Mouse (Mus musculus) small intestine, adult 2 months (tissue): Measurements from ENCODE around the gene Sphk1. TPM values are rescaled to one million over a fixed set of nuclear protein-coding genes. Genes with fewer than 3 reads are reported as not detected.

ENCODE experiments used
- H3K27ac ChIP-seq: fragments of 200-500 bp; 2 replicates; pipeline ENCODE4 v1.5.1; 2012; ENCODE audit warnings: low read depth, low read length, control low read depth, inconsistent platforms; ENCODE audit not compliant: insufficient read depth
- H3K27me3 ChIP-seq: fragments of 200-500 bp; 2 replicates; pipeline ENCODE4 v1.6.1; 2012; ENCODE audit warnings: mild to moderate bottlenecking, moderate library complexity, low read length, inconsistent platforms; ENCODE audit not compliant: control insufficient read depth, insufficient read depth
- H3K36me3 ChIP-seq: fragments of 200-500 bp; 2 replicates; pipeline ENCODE4 v1.6.1; 2012; ENCODE audit warnings: mild to moderate bottlenecking, low read length, control low read depth, inconsistent platforms; ENCODE audit not compliant: control insufficient read depth, insufficient read depth
- H3K4me1 ChIP-seq: fragments of 200-500 bp; 2 replicates; pipeline ENCODE4 v1.6.1; 2012; ENCODE audit warnings: low read length, inconsistent platforms, mixed read lengths; ENCODE audit not compliant: control insufficient read depth, insufficient read depth, insufficient read length
- H3K4me3 ChIP-seq: fragments of 200-500 bp; 2 replicates; pipeline ENCODE4 v1.5.1; 2012; ENCODE audit warnings: low read depth, mild to moderate bottlenecking, control low read depth, inconsistent platforms, low read length, moderate library complexity
- CTCF ChIP-seq: fragments of 200-500 bp; IDR thresholded peaks from 2 replicates; pipeline ENCODE4 v1.5.1; 2012; ENCODE audit warnings: low read depth, mild to moderate bottlenecking, control low read depth, inconsistent platforms, low read length, moderate library complexity, mixed read lengths; ENCODE audit not compliant: insufficient replicate concordance, insufficient read length; ENCODE audit errors: extremely low read depth
- POLR2A ChIP-seq: fragments of 200-500 bp; IDR thresholded peaks from 2 replicates; pipeline ENCODE4 v1.6.1; 2012; ENCODE audit warnings: low read depth, mild to moderate bottlenecking, control low read depth, inconsistent platforms, low read length, moderate library complexity
- WGBS: fragments of 180-500 bp; shearing (Covaris S2); methylation state at CpG from one replicate; pipeline ENCODE4 v1.1.7; 2018; 5-methylcytosine and 5-hydroxymethylcytosine counted together
- polyA plus RNA-seq: library from polyadenylated mRNA; depleted of rRNA; stranded (reverse); fragments of >200 nt; gene quantifications from 2 replicates; pipeline ENCODE4 v1.2.3, GENCODE M21; 2012

Sphk1 gene
- polyA plus RNA-seq, 1 experiment, result 47.9 TPM

DNA sequence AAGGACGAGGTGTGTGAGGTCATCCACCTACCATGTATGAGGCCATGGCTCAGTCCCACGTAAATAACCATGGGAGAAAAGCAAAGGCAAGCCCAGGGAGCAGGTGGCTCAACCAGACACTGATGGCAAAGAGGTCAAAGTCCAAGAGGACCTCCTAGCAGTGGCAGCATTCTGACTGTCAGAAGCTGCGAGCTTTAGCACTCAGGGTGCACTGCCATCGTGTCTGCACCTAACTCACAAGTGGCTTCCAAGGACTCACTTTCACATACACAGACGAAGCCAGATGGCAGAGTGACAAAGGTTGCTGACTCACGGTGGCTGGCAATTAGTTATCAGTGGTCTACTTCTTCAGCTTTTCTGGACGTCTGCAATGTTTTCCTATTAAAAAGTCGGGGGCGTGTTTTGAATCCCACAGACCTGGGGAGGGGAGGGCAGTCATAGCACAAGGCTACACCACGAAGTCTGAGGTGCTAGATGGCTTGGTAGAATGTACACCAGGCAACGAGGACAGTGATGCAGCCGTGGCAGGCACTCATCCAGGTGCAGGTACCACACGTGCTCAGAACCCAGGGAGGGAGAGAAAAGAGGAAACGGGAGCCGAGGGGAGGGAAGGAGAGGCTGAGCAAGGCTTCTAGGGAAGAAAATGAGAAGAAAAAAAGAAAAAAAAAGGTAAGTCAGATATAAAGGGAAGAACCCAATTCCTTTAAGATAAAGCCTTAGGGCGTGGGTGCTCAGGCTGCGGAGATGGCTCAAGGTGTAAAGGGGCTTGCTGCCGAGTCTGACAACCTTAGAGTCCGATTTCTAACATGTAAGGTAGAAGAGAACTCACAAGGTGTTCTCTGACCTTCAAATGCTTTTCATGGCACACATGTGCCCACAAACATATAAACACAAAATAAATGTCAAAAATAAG, 41.3 kb downstream of the Sphk1 start:
- WGBS, result 30% methylated on average over 19 of the region's 19 CpGs
- Histone ChIP-seq H3K36me3 (no peaks in the 10 kb centered on the region), H3K4me3 (no peak overlapping the region), H3K27me3 (no peaks in the 10 kb centered on the region), H3K4me1 (peaks cover 10% of the 10 kb centered on the region; the same call in 1 of the 2 replicates), H3K27ac (no peak overlapping the region)
- TF ChIP-seq POLR2A (no peak), CTCF (no peak)

DNA sequence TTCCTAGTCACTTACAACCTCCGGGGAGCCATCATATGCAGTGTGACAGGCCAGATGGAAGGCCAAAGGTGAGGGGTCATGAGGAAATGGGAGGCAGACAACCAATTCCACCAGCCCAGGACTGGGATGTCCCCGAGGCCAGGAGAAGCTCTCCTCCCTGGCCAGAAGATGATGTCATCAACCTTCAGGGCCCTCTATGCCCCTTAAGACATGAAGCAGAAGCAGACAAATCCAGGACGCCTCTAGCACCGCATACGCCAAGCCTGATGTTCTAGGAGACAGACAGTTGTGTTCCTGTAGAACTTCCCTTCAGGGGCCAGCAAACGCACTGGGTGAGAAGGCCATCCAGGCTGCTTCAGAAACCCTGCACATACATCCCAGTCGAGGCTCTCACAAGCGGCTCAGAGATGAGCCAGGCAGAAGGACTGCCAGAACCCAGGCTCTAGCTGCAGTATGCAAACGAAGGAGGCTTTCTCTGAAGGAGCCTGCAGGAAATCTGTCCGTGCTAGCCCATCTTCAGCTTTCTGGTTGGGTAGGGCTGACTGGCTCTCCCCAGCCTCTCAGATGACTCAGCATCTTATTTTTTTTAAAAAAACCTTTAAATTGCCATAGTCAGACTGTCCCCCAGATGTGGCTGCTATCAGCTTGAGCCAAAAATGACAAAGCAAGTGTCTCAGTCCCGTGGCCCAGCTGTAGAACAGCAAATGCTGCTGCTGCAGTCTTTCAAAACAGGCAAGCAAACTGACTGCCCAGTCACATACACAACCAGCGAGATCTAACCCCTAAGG, 42.2 kb downstream of the Sphk1 start:
- Histone ChIP-seq H3K4me3 (no peak overlapping the region), H3K27ac (no peak overlapping the region), H3K36me3 (no peaks in the 10 kb centered on the region), H3K27me3 (no peaks in the 10 kb centered on the region), H3K4me1 (peaks cover 10% of the 10 kb centered on the region; the same call in 1 of the 2 replicates)
- no peak for TF ChIP-seq CTCF
- 64% methylated on average over 12 of the region's 12 CpGs for WGBS

DNA sequence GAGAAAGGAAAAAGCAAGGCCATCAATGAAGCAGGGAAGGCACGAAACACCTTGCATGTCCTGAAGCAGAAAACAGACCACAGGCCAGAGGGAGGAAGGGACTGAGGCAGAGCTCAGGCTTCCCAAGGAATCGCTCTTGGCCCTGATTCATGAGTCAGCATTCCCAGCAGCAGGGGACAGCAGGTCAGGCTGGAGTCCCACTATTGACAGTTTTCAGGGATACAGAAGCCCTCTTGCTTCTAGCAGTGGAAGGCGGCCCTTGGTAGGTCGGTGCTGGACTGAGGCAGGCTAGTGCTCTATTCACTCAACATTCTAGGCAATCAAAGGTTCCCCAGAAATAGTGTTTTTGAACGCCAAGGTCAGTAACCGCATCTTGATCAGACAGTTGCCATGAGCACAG, 43.8 kb downstream of the Sphk1 start:
- TF ChIP-seq POLR2A (no peak), CTCF (no peak)
- 85% methylated on average over 6 of the region's 6 CpGs for WGBS

DNA sequence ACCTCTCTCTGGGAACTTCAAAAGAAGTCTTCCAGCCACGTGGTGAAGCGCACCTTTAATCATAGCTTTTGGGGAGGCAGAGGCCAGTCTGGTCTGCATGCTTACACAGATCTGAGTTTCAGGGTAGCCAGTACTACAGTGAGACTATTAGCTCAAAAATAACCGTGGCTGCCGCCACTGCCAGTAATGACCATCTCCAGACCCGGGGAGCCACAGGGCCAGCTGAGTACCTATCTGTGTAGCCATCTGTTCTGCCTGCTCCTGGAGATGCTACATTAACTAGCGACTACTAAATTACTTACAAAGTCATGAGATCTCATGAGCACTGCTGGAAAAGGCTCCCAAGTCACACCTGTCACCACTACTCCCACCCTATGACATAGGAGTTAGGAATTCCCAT, 44.3 kb downstream of the Sphk1 start:
- H3K27ac ChIP-seq, result no peak overlapping the region
- H3K4me1 ChIP-seq, result peaks cover 10% of the 10 kb centered on the region; the same call in 1 of the 2 replicates
- no peak overlapping the region for H3K4me3 ChIP-seq
- WGBS, result 81% methylated on average over 6 of the region's 6 CpGs
- no peaks in the 10 kb centered on the region for H3K27me3 ChIP-seq
- H3K36me3 ChIP-seq, result no peaks in the 10 kb centered on the region
- TF ChIP-seq POLR2A (no peak), CTCF (no peak)

More for the DNA sequence above, 43.8 kb downstream of the Sphk1 start:
- Histone ChIP-seq H3K36me3 (no peaks in the 10 kb centered on the region), H3K27me3 (no peaks in the 10 kb centered on the region), H3K27ac (no peak overlapping the region), H3K4me1 (peaks cover 10% of the 10 kb centered on the region; the same call in 1 of the 2 replicates), H3K4me3 (no peak overlapping the region)

DNA sequence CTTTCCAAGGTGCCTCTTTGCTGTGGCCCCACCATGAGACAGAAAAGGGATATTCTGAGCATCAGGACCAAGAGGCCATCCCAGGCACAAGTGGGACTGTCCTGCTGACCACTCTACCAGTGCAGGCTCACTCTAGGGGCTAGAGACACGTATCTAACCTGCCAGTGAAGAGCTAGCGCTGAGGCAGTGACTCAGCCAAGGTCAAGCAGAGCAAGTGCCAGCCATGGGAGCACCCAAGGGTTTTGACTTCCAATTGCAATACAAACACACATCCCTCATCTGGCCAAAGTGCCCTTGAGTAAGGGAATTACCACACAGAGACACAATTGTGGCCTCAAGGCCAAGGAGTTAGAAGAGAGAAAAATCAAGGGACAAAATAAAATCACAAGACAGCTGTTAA, 44.7 kb downstream of the Sphk1 start:
- no peak overlapping the region for H3K27ac ChIP-seq
- 89% methylated on average over 2 of the region's 2 CpGs for WGBS

DNA sequence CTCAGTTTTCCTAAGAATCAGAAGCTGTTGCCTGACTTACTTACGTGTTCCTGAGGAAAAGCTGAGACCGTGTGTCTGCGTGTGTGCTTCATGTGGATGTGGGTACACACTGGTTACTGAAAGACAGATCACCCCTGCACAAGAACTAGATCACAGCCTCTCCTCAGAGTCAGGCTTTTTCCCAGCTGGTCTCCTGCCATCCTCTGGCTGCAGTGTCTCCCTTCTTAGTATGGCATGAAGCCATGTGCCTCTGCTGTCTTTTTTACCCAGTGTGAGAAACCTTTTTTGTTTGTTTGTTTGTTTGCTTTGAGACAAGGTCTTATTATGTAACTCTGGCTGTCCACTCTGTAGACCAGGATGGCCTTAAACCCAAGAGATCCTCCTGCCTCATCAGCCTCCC, 48.6 kb downstream of the Sphk1 start:
- Histone ChIP-seq H3K27me3 (0 out of 2 replicates have a peak, but pooled peaks cover 3% of the 10 kb centered on the region), H3K27ac (no peak overlapping the region), H3K4me3 (no peak overlapping the region), H3K4me1 (peaks cover 6% of the 10 kb centered on the region), H3K36me3 (no peaks in the 10 kb centered on the region)
- TF ChIP-seq CTCF (no peak), POLR2A (no peak)
- WGBS, result 93% methylated on average over 3 of the region's 3 CpGs

More for the DNA sequence above, 44.7 kb downstream of the Sphk1 start:
- Histone ChIP-seq H3K4me3 (no peak overlapping the region), H3K27me3 (0 out of 2 replicates have a peak, but pooled peaks cover 2% of the 10 kb centered on the region), H3K4me1 (peaks cover 11% of the 10 kb centered on the region; the same call in 1 of the 2 replicates), H3K36me3 (no peaks in the 10 kb centered on the region)
- TF ChIP-seq CTCF, result no peak
- TF ChIP-seq POLR2A, result no peak
